Mouse (Mus musculus) olfactory bulb, adult 2 months (tissue): Measurements from ENCODE around the gene Mttp. TPM values are rescaled to one million over a fixed set of nuclear protein-coding genes. Genes with fewer than 3 reads are reported as not detected.

Source experiments
- H3K27ac ChIP-seq: fragments of 200-500 bp; 2 replicates; pipeline ENCODE4 v1.5.1; 2012; ENCODE audit warnings: low read depth, low read length; ENCODE audit not compliant: insufficient read depth
- H3K4me1 ChIP-seq: fragments of 200-500 bp; 2 replicates; pipeline ENCODE4 v1.6.1; 2012; ENCODE audit warnings: low read length; ENCODE audit not compliant: control insufficient read depth, insufficient read depth
- H3K4me3 ChIP-seq: fragments of 200-500 bp; 2 replicates; pipeline ENCODE4 v1.5.1; 2012; ENCODE audit warnings: mild to moderate bottlenecking, low read depth, low read length, moderate library complexity; ENCODE audit not compliant: insufficient read depth
- CTCF ChIP-seq: fragments of 200-500 bp; IDR thresholded peaks from 2 replicates; pipeline ENCODE4 v1.5.1; 2012; ENCODE audit warnings: low read depth, mild to moderate bottlenecking, low read length, moderate library complexity; ENCODE audit not compliant: insufficient read depth
- POLR2A ChIP-seq: fragments of 200-500 bp; IDR thresholded peaks from 2 replicates; pipeline ENCODE4 v1.6.1; 2012; ENCODE audit warnings: mild to moderate bottlenecking, low read depth, low read length, moderate library complexity; ENCODE audit not compliant: insufficient read depth
- WGBS: fragments of 180-500 bp; shearing (Covaris S2); methylation state at CpG from one replicate; pipeline ENCODE4 v1.1.7; 2018; 5-methylcytosine and 5-hydroxymethylcytosine counted together
- polyA plus RNA-seq: library from polyadenylated mRNA; stranded (reverse); fragments of >200 nt; gene quantifications from 2 replicates; pipeline ENCODE4 v1.2.4, GENCODE M21; 2012; ENCODE audit warnings: low replicate concordance; ENCODE audit not compliant: missing spikeins, insufficient read depth, insufficient read length

Gene Mttp
- polyA plus RNA-seq, 1 experiment, result not detected

- TF ChIP-seq CTCF (no peak), POLR2A (no peak)
- WGBS, result 95% methylated on average over 4 of the region's 4 CpGs
- no peak overlapping the region for H3K27ac ChIP-seq
- no peaks in the 10 kb centered on the region for H3K4me1 ChIP-seq
- H3K4me3 ChIP-seq, result no peak overlapping the region
Measured at GRCm38 (mm10) chr3:138103690-138104089, 41.1 kb downstream of the Mttp start.

GRCm38 (mm10) chr3:138101936-138102335 is 42.8 kb downstream of the Mttp start:
- Histone ChIP-seq H3K4me1 (no peaks in the 10 kb centered on the region), H3K4me3 (no peak overlapping the region), H3K27ac (no peak overlapping the region)
- 86% methylated on average over 4 of the region's 4 CpGs for WGBS
- TF ChIP-seq POLR2A (no peak), CTCF (no peak)

- H3K4me3 ChIP-seq, result no peak overlapping the region
- peaks cover 6% of the 10 kb centered on the region; the same call in 1 of the 2 replicates for H3K4me1 ChIP-seq
- TF ChIP-seq CTCF (no peak), POLR2A (no peak)
- 93% methylated on average over 1 of the region's 1 CpGs for WGBS
- no peak overlapping the region for H3K27ac ChIP-seq
Measured at GRCm38 (mm10) chr3:138097718-138098117, 47.0 kb downstream of the Mttp start.

- Histone ChIP-seq H3K27ac (no peak overlapping the region), H3K4me1 (peaks cover 6% of the 10 kb centered on the region; the same call in 1 of the 2 replicates), H3K4me3 (no peak overlapping the region)
- 87% methylated on average over 19 of the region's 19 CpGs for WGBS
- TF ChIP-seq CTCF (no peak), POLR2A (no peak)
Measured at GRCm38 (mm10) chr3:138096263-138097028, 48.3 kb downstream of the Mttp start.

GRCm38 (mm10) chr3:138095718-138096117 is 49.0 kb downstream of the Mttp start:
- Histone ChIP-seq H3K27ac (no peak overlapping the region), H3K4me1 (peaks cover 6% of the 10 kb centered on the region; the same call in 1 of the 2 replicates), H3K4me3 (no peak overlapping the region)
- TF ChIP-seq CTCF, result no peak
- no peak for TF ChIP-seq POLR2A
- 24% methylated on average over 10 of the region's 10 CpGs for WGBS

GRCm38 (mm10) chr3:138095301-138095700 is 49.5 kb downstream of the Mttp start:
- WGBS, result 44% methylated on average over 3 of the region's 3 CpGs
- Histone ChIP-seq H3K4me3 (no peak overlapping the region), H3K27ac (no peak overlapping the region), H3K4me1 (peaks cover 6% of the 10 kb centered on the region; the same call in 1 of the 2 replicates)
- TF ChIP-seq CTCF (no peak), POLR2A (no peak)

GRCm38 (mm10) chr3:138083896-138084295 is 60.9 kb downstream of the Mttp start:
- Histone ChIP-seq H3K27ac (no peak overlapping the region), H3K4me1 (no peaks in the 10 kb centered on the region), H3K4me3 (no peak overlapping the region)
- 85% methylated on average over 4 of the region's 4 CpGs for WGBS
- TF ChIP-seq CTCF, result no peak
- no peak for TF ChIP-seq POLR2A

GRCm38 (mm10) chr3:138083073-138083637 is 61.6 kb downstream of the Mttp start:
- H3K27ac ChIP-seq, result no peak overlapping the region
- WGBS, result 94% methylated on average over 1 of the region's 1 CpGs
- H3K4me3 ChIP-seq, result no peak overlapping the region
- TF ChIP-seq CTCF (no peak), POLR2A (no peak)
- H3K4me1 ChIP-seq, result no peaks in the 10 kb centered on the region

GRCm38 (mm10) chr3:138078701-138079100 is 66.1 kb downstream of the Mttp start:
- Histone ChIP-seq H3K27ac (no peak overlapping the region), H3K4me3 (no peak overlapping the region), H3K4me1 (peaks cover 6% of the 10 kb centered on the region; the same call in 1 of the 2 replicates)
- 84% methylated on average over 1 of the region's 1 CpGs for WGBS
- TF ChIP-seq POLR2A (no peak), CTCF (no peak)
